Mouse (Mus musculus) ES-E14 (cell line): ENCODE results near the gene Manba. TPM values are rescaled to one million over a fixed set of nuclear protein-coding genes. Genes with fewer than 3 reads are reported as not detected.

Experiments
- DNase-seq: peaks from one replicate; pipeline ENCODE4 v3.0.0-alpha.2; 2013; ENCODE audit warnings: low read depth, low spot score
- H3K27ac ChIP-seq: 2 replicates; pipeline ENCODE4 v1.5.1; 2012; ENCODE audit warnings: low read depth, mild to moderate bottlenecking, low read length, moderate library complexity, mixed read lengths; ENCODE audit not compliant: poor library complexity, insufficient read depth, severe bottlenecking
- H3K36me3 ChIP-seq: 2 replicates; pipeline ENCODE4 v1.6.1; 2012; ENCODE audit warnings: mild to moderate bottlenecking, low read length, moderate library complexity, mixed read lengths; ENCODE audit not compliant: control insufficient read depth, poor library complexity, insufficient read depth, severe bottlenecking
- H3K4me1 ChIP-seq, 2 experiments: fragments of 150-350 bp in 1 of 2; sonication (generic) in 1 of 2; 2 replicates each; pipeline ENCODE4 v1.6.1; 2012; ENCODE audit warnings: low read length in 2 of 2, mild to moderate bottlenecking in 1 of 2, mixed read lengths in 1 of 2; ENCODE audit not compliant: control insufficient read depth in 2 of 2, insufficient read depth in 2 of 2, poor library complexity in 1 of 2
- H3K4me3 ChIP-seq, 2 experiments: fragments of 150-350 bp in 1 of 2; sonication (generic) in 1 of 2; 2 replicates each; pipeline ENCODE4 v1.5.1; 2012; ENCODE audit warnings: low read length in 2 of 2, low read depth in 1 of 2, mild to moderate bottlenecking in 1 of 2, mixed read lengths in 1 of 2; ENCODE audit not compliant: insufficient read depth in 1 of 2, poor library complexity in 1 of 2, severe bottlenecking in 1 of 2
- H3K9ac ChIP-seq: 2 replicates; pipeline ENCODE4 v1.6.1; 2012; ENCODE audit warnings: low read depth, mild to moderate bottlenecking, low read length, mixed read lengths; ENCODE audit not compliant: poor library complexity, insufficient read depth, severe bottlenecking
- H3K9me3 ChIP-seq: fragments of 150-350 bp; sonication (generic); 2 replicates; pipeline ENCODE4 v1.6.1; 2012; ENCODE audit warnings: low read depth, mild to moderate bottlenecking, low read length; ENCODE audit not compliant: control insufficient read depth, insufficient read depth
- CHD2 ChIP-seq: IDR thresholded peaks from 2 replicates; pipeline ENCODE4 v1.6.1; 2014; ENCODE audit warnings: mild to moderate bottlenecking, low read depth, low read length, inconsistent platforms
- HCFC1 ChIP-seq: IDR thresholded peaks from 2 replicates; pipeline ENCODE4 v1.6.1; 2012; ENCODE audit warnings: low read length, inconsistent platforms, borderline replicate concordance; ENCODE audit not compliant: insufficient read depth
- MAFK ChIP-seq: IDR thresholded peaks from 2 replicates; pipeline ENCODE4 v1.6.1; 2014; ENCODE audit warnings: mild to moderate bottlenecking, low read depth, low read length, inconsistent platforms; ENCODE audit not compliant: insufficient read depth
- ZC3H11A ChIP-seq: IDR thresholded peaks from 2 replicates; pipeline ENCODE4 v1.6.1; 2012; ENCODE audit warnings: low read depth, mild to moderate bottlenecking, inconsistent platforms, low read length, borderline replicate concordance
- ZNF384 ChIP-seq: IDR thresholded peaks from 2 replicates; pipeline ENCODE4 v1.6.1; 2012; ENCODE audit warnings: low read depth, low read length, inconsistent platforms
- in situ Hi-C, 2 experiments: fragments of 600-800 bp; cut with MboI; formaldehyde crosslinking; loops; one replicate each; pipeline ENCODE4 v1.15.1; 2025; ENCODE audit warnings: low sequenced_read_pairs in 2 of 2, inconsistent platforms in 1 of 2; ENCODE audit not compliant: unreplicated experiment in 2 of 2
- total RNA-seq: library from RNA; depleted of rRNA; stranded (reverse); fragments of 300-350 nt; gene quantifications from 2 replicates; pipeline ENCODE4 v1.2.3, GENCODE M21; 2012

The Manba gene
- total RNA-seq, 1 experiment, result 75.2 TPM

- Histone ChIP-seq H3K9ac (no peak overlapping the region), H3K36me3 (peaks cover 6% of the 10 kb centered on the region; the same call in 1 of the 2 replicates), H3K27ac (no peak overlapping the region), H3K4me1 (peaks cover 0 to 20% of the 10 kb centered on the region in 2 experiments; a peak in 3 of 4 replicates), H3K4me3 (no peak overlapping the region), H3K9me3 (no peaks in the 10 kb centered on the region)
- no peak for DNase-seq
- TF ChIP-seq ZC3H11A (no peak), HCFC1 (no peak), MAFK (no peak), ZNF384 (no peak), CHD2 (no peak)
- in situ Hi-C loops, result no loop called here
These were observed 40.5 kb upstream of the Manba start for GRCm38 (mm10) chr3:135444930-135445329.

DNA sequence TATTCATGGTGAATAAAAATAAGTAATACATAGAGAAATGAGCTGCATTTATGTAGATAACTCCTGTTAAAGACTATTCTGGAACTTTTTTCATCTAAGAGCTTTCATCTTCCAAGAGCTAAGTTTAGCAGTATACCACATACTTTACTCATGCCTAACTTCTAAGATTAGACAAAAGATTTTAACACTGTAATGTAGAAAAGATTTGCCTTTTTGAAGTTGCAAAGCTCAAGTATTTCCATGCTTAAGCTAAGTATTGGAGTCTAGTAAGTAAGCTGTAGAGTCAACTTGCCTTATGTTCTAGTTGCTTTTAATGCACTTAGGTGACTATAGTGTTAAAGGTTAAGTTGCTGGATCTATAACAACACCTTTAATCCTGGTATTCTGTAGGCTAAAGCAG lies 26.4 kb upstream of the Manba start:
- Histone ChIP-seq H3K9me3 (no peaks in the 10 kb centered on the region), H3K9ac (no peak overlapping the region), H3K4me1 (no peaks in the 10 kb centered on the region; a peak in 1 of 4 replicates), H3K36me3 (no peaks in the 10 kb centered on the region; the same call in 1 of the 2 replicates), H3K4me3 (no peak overlapping the region), H3K27ac (no peak overlapping the region)
- in situ Hi-C loops, result no loop called here
- TF ChIP-seq CHD2 (no peak), ZC3H11A (no peak), HCFC1 (no peak), ZNF384 (no peak), MAFK (no peak)
- no peak for DNase-seq

DNA sequence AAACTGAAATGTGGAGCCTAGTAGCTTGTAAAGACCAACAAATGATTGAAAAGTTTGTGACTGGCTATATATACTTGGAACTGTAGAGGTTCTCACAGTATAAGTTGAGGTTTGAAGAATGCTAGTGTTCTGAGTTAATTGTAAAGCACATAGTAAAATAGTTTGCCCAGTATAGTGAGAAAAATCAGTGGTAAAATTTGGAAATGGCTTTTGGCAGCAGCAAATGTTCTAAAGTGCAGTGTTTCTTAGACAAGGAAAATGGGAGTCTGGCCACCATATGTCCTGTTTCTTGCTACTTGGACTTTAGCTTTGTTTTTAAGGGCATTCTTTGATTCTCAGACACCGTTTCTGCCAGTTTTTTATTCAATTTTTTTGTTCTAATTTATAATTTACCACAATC lies 17.0 kb upstream of the Manba start:
- no peaks in the 10 kb centered on the region for H3K9me3 ChIP-seq
- no peak overlapping the region for H3K9ac ChIP-seq
- no peaks in the 10 kb centered on the region for H3K4me1 ChIP-seq
- no peaks in the 10 kb centered on the region; the same call in 1 of the 2 replicates for H3K36me3 ChIP-seq
- H3K4me3 ChIP-seq, result no peak overlapping the region
- in situ Hi-C loops, result no loop called here
- H3K27ac ChIP-seq, result no peak overlapping the region
- no peak for DNase-seq
- TF ChIP-seq ZNF384 (no peak), ZC3H11A (no peak), MAFK (no peak), HCFC1 (no peak), CHD2 (no peak)

DNA sequence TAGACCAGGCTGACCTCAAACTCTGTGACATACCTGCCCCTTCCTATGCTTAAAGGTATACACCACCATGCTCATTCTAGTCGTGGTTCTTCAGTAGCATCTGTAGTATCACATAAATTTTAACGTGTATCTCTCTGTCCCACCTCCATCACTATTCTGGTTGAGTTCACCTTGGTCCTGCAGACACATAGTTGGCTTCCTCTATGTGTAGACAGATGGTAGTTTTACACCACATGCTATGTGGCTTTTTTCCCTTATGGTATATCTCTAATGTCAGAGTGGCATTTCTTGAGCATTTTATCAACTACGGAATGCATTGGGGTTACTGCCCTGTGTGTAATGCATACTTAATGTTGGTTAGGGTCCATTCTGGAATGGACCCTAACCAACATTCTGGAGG lies 16.3 kb upstream of the Manba start:
- TF ChIP-seq ZC3H11A (no peak), ZNF384 (no peak), CHD2 (no peak), HCFC1 (no peak), MAFK (no peak)
- in situ Hi-C loops, result no loop called here

DNA sequence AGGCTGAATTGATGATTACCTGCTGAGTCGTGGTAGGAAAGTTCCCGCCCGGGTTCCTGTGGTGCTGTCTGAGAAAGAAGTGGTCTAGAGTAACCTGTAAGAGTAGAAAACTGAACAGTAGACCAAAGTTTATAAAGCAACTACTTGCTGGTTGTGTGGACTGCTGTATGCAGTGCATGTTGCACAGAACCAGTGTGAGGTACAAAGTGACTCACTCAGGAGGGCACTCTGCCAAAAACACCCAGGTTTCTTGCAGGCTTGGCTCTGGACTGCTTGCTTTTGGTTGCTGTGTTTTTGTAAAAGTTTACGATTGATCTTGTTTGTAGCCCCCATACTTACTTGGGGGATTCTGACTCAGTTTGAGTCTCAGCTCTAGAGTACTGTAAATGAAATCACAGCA lies 15.4 kb upstream of the Manba start:
- no peak for TF ChIP-seq ZC3H11A
- TF ChIP-seq MAFK, result no peak
- no peak for TF ChIP-seq CHD2
- no peak for TF ChIP-seq HCFC1
- no peak for TF ChIP-seq ZNF384
- Histone ChIP-seq H3K4me3 (no peak overlapping the region), H3K4me1 (no peaks in the 10 kb centered on the region), H3K9me3 (no peaks in the 10 kb centered on the region), H3K36me3 (no peaks in the 10 kb centered on the region; the same call in 1 of the 2 replicates), H3K9ac (no peak overlapping the region), H3K27ac (no peak overlapping the region)
- DNase-seq, result no peak
- in situ Hi-C loops, result no loop called here

More for the DNA sequence above, 16.3 kb upstream of the Manba start:
- Histone ChIP-seq H3K4me3 (no peak overlapping the region), H3K9ac (no peak overlapping the region), H3K36me3 (no peaks in the 10 kb centered on the region; the same call in 1 of the 2 replicates), H3K9me3 (no peaks in the 10 kb centered on the region), H3K4me1 (no peaks in the 10 kb centered on the region), H3K27ac (no peak overlapping the region)
- no peak for DNase-seq
